Mouse (Mus musculus) left cerebral cortex, adult 2 months (tissue): ENCODE measurements around the gene Nfkbie. TPM values are rescaled to one million over a fixed set of nuclear protein-coding genes. Genes with fewer than 3 reads are reported as not detected.

Experiments used
- DNase-seq, 2 experiments: peaks; one replicate each; pipeline ENCODE4 v3.0.0; 2021 to 2022; ENCODE audit warnings: low spot score in 2 of 2, mixed read lengths in 1 of 2; ENCODE audit errors: extremely low spot score in 1 of 2
- H3K27ac ChIP-seq: fragments of 200-600 bp; 2 replicates; pipeline ENCODE4 v1.8.1; 2022
- H3K4me3 ChIP-seq: fragments of 200-600 bp; 2 replicates; pipeline ENCODE4 v1.8.1; 2022
- CTCF ChIP-seq: fragments of 200-600 bp; IDR thresholded peaks from 2 replicates; pipeline ENCODE4 v1.8.1; 2022; ENCODE audit warnings: antibody characterized with exemption, mild to moderate bottlenecking, moderate library complexity
- intact Hi-C: fragments of 180-260 bp; cut with DNase I; formaldehyde crosslinking; loops from one replicate; pipeline ENCODE4 v1.15.1; 2025
- total RNA-seq, 2 experiments: library from RNA; stranded (reverse); gene quantifications; 2 replicates each; pipeline ENCODE4 v1.2.3; 2021

The Nfkbie gene
- total RNA-seq, 2 experiments from 2014 or later, result 2.3 to 2.4 TPM

- Histone ChIP-seq H3K27ac (no peak overlapping the region), H3K4me3 (no peak overlapping the region)
- DNase-seq, result no peak
- no peak for TF ChIP-seq CTCF
- intact Hi-C loops, result no loop called here
These were observed 54.8 kb downstream of the Nfkbie start for GRCm38 (mm10) chr17:45610144-45610866.

- no peak overlapping the region for H3K4me3 ChIP-seq
- H3K27ac ChIP-seq, result no peak overlapping the region
- intact Hi-C loops, result no loop called here
- DNase-seq, result no peak
- TF ChIP-seq CTCF, result no peak
These were observed 56.5 kb downstream of the Nfkbie start for GRCm38 (mm10) chr17:45612008-45612407.

Other genes with a start within 250 kb of the Nfkbie start
- gene Cdc5l, start 122.0 kb upstream of the Nfkbie start, total RNA-seq, result 10 to 100 TPM; 55.4 to 57.6 TPM
- gene Spats1, start 80.3 kb upstream of the Nfkbie start, total RNA-seq, result 1 to 10 TPM; 5.5 to 5.8 TPM
- 10 to 100 TPM; 27.2 to 29.1 TPM for gene Aars2, start 48.9 kb upstream of the Nfkbie start, total RNA-seq
- gene Tcte1, start 32.3 kb upstream of the Nfkbie start, total RNA-seq, result 1 to 10 TPM; 1.1 to 1.3 TPM
- 100 to 1,000 TPM; 132 to 133 TPM for gene Tmem151b, start 6.0 kb upstream of the Nfkbie start, total RNA-seq
- gene Slc35b2, start 8.2 kb downstream of the Nfkbie start, total RNA-seq, result 10 to 100 TPM; 21.5 to 26.3 TPM
- gene Hsp90ab1, start 17.6 kb downstream of the Nfkbie start, total RNA-seq, result 1,000 to 10,000 TPM; 1,492 to 1,507 TPM
- 10 to 100 TPM; 19.7 to 23.6 TPM for gene Slc29a1, start 43.9 kb downstream of the Nfkbie start, total RNA-seq
- not detected for gene Mymx, start 46.4 kb downstream of the Nfkbie start, total RNA-seq
- gene Capn11, start 103.6 kb downstream of the Nfkbie start, total RNA-seq, result 1 to 10 TPM in 1 of 2 experiments, under 1 TPM in 1; 0.25 to 1.5 TPM
- 10 to 100 TPM; 42.4 to 44.1 TPM for gene Mrpl14, start 130.6 kb downstream of the Nfkbie start, total RNA-seq
- gene Tmem63b, start 131.2 kb downstream of the Nfkbie start, total RNA-seq, result 100 to 1,000 TPM; 176 to 184 TPM
- not detected for gene 1600014C23Rik, start 178.1 kb downstream of the Nfkbie start, total RNA-seq